Mouse (Mus musculus) forebrain, embryonic 14.5 days (tissue): ENCODE results near the gene Frmpd1. TPM values are rescaled to one million over a fixed set of nuclear protein-coding genes. Genes with fewer than 3 reads are reported as not detected.

Experiments used
- ATAC-seq: fragments of 200-750 bp; cut with Nextera tagmentation; 2 replicates; pipeline ENCODE4 v1.8.0; 2017; ENCODE audit warnings: mild to moderate bottlenecking, moderate library complexity
- DNase-seq: peaks from one replicate; pipeline ENCODE4 v3.0.0-alpha.2; 2015; ENCODE audit warnings: low spot score
- H3K27ac ChIP-seq: fragments of 300-500 bp; sonication (generic); 2 replicates; pipeline ENCODE4 v1.5.1; 2014; ENCODE audit warnings: low read depth, mild to moderate bottlenecking, control low read depth, low read length, moderate library complexity
- H3K27me3 ChIP-seq: fragments of 300-500 bp; sonication (generic); replicated peaks from 2 replicates; pipeline ENCODE4 v1.6.1; 2014; ENCODE audit warnings: low read length, control low read depth, mixed read lengths; ENCODE audit not compliant: control insufficient read depth, insufficient read depth
- H3K36me3 ChIP-seq: fragments of 300-500 bp; sonication (generic); 2 replicates; pipeline ENCODE4 v1.6.1; 2014; ENCODE audit warnings: low read length, control low read depth; ENCODE audit not compliant: control insufficient read depth, insufficient read depth
- H3K4me1 ChIP-seq: fragments of 300-500 bp; sonication (generic); 2 replicates; pipeline ENCODE4 v1.6.1; 2014; ENCODE audit warnings: antibody characterized with exemption, low read length, control low read depth; ENCODE audit not compliant: control insufficient read depth, insufficient read depth
- H3K4me2 ChIP-seq: fragments of 300-500 bp; sonication (generic); 2 replicates; pipeline ENCODE4 v1.6.1; 2014; ENCODE audit warnings: mild to moderate bottlenecking, control low read depth, low read length
- H3K4me3 ChIP-seq: fragments of 300-500 bp; sonication (generic); 2 replicates; pipeline ENCODE4 v1.5.1; 2014; ENCODE audit warnings: low read depth, low read length, control low read depth
- H3K9ac ChIP-seq: fragments of 300-500 bp; sonication (generic); 2 replicates; pipeline ENCODE4 v1.6.1; 2014; ENCODE audit warnings: mild to moderate bottlenecking, low read length, control low read depth, moderate library complexity
- H3K9me3 ChIP-seq: fragments of 300-500 bp; sonication (generic); replicated peaks from 2 replicates; pipeline ENCODE4 v1.6.1; 2016; ENCODE audit warnings: low read length, control low read depth, mixed read lengths; ENCODE audit not compliant: control insufficient read depth
- WGBS: fragments of 180-500 bp; shearing (Covaris S2); extraction: QIAGEN DNeasy Blood & Tissue Kit; methylation state at CpG from one replicate; pipeline ENCODE4 v1.1.7; 2014; 5-methylcytosine and 5-hydroxymethylcytosine counted together
- polyA plus RNA-seq: library from polyadenylated mRNA; unstranded; fragments of >200 nt; fragmentation: Nextera tagmentation; extraction: Ambion mirVana; gene quantifications from 2 replicates; pipeline ENCODE4 v1.2.1, GENCODE M21; 2014

Gene Frmpd1
- 0.25 and 0.62 TPM in 2 replicates for polyA plus RNA-seq

DNA sequence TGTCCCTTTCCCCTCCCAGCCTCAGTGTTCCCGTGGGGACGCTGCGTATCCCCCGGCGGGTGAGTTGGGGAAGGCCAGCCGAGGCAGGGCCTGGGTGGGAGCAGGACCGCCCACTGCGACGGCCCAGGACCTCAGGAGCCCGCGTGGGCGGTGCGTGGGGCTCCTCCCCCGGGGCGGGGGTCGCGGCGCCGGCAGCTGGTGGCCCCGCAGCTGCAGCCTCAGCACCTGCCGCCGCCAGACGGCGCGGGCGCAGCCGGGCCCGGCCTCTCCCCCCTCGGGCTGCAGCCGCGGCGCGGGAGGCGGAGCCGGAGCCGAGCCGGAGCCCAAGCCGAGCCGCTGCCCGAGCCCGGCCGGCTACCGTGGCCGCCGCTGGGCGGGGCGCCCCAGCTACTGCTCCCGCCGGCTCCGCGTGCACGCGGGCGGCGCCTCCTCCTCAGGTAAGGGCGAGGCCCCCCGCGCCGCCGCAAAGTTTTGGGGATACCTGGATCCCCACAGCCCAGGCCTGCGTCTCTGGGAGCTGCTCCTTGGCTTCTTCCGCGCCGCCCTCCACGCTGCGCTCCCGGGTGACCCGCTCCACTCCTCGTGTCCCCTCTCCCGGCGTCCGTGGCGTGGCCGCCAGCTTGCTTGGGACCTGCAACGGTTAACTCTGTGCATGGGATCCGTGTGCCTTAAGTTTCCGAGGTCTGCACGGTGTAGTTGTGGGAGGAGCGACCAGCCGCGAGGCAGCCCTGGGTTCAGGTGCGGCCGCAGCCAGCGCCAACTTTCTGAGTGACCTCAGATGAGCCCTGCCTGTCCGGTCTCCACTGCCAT is at the start of gene Frmpd1:
Gene Frmpd1 (plus strand): TSS at position 355 of the 810 bp plus-strand sequence.
- 1% methylated on average over 56 of the region's 85 CpGs for WGBS
- peak within 1 kb of the TSS; percentile 48 for H3K4me3 ChIP-seq
- peak within 1 kb of the TSS; percentile 99 for H3K4me2 ChIP-seq
- ATAC-seq (peak; percentile 89), DNase-seq (peak; percentile 75)
- H3K27ac ChIP-seq = no peak within 1 kb of the TSS
- no peaks in the 10 kb centered on the region for H3K36me3 ChIP-seq
- no peaks in the 10 kb centered on the region for H3K9me3 ChIP-seq
- H3K27me3 ChIP-seq = peaks cover 10% of the 10 kb centered on the region
- H3K4me1 ChIP-seq = peaks cover 4% of the 10 kb centered on the region; the same call in 1 of the 2 replicates
- H3K9ac ChIP-seq = peak within 1 kb of the TSS; percentile 63

GRCm38 (mm10) chr4:45137636-45138035 is 47.0 kb upstream of the Frmpd1 start:
- Histone ChIP-seq H3K9ac (no peak overlapping the region), H3K4me2 (no peak overlapping the region), H3K27ac (no peak overlapping the region), H3K27me3 (no peaks in the 10 kb centered on the region), H3K4me3 (no peak overlapping the region), H3K9me3 (no peaks in the 10 kb centered on the region), H3K4me1 (no peaks in the 10 kb centered on the region), H3K36me3 (no peaks in the 10 kb centered on the region)
- ATAC-seq (no peak), DNase-seq (no peak)
- 56% methylated on average over 4 of the region's 4 CpGs for WGBS

DNA sequence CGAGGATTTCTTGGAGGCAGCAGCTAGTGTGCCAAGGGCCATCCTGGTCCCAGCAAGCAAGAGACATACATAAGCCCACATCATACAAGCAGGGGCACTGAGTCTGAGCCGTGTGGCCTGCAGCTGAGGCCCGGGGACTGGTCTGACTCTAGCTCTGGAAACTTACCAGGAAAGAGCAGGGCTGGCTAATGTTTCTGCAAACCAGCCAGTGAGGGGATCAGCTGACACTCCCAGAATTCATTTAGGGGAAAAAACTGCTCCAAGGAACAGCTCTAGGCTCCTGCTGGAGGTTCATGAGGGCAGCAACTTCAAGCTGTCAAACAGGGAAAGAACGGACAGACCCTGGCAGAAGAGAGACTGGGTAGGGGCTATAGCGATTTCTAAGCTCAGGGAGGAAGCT is 42.8 kb upstream of the Frmpd1 start:
- 77% methylated on average over 5 of the region's 5 CpGs for WGBS
- ATAC-seq (no peak), DNase-seq (no peak)
- Histone ChIP-seq H3K27me3 (no peaks in the 10 kb centered on the region), H3K4me2 (no peak overlapping the region), H3K9ac (no peak overlapping the region), H3K4me3 (no peak overlapping the region), H3K9me3 (no peaks in the 10 kb centered on the region), H3K27ac (no peak overlapping the region), H3K4me1 (peaks cover 7% of the 10 kb centered on the region), H3K36me3 (no peaks in the 10 kb centered on the region)

GRCm38 (mm10) chr4:45142411-45142810 is 42.3 kb upstream of the Frmpd1 start:
- H3K4me2 ChIP-seq = 0 out of 2 replicates have a peak overlapping the region, but pooled peaks have one; percentile 5
- H3K9ac ChIP-seq = no peak overlapping the region
- WGBS = 27% methylated on average over 11 of the region's 11 CpGs
- peaks cover 7% of the 10 kb centered on the region for H3K4me1 ChIP-seq
- no peaks in the 10 kb centered on the region for H3K36me3 ChIP-seq
- H3K27ac ChIP-seq = no peak overlapping the region
- H3K9me3 ChIP-seq = no peaks in the 10 kb centered on the region
- ATAC-seq (no peak), DNase-seq (peak; percentile 42)
- no peaks in the 10 kb centered on the region for H3K27me3 ChIP-seq
- no peak overlapping the region for H3K4me3 ChIP-seq

GRCm38 (mm10) chr4:45143005-45143404 is 41.7 kb upstream of the Frmpd1 start:
- Histone ChIP-seq H3K4me3 (no peak overlapping the region), H3K27me3 (no peaks in the 10 kb centered on the region), H3K4me2 (no peak overlapping the region), H3K9ac (no peak overlapping the region; the same call in 1 of the 2 replicates), H3K27ac (no peak overlapping the region), H3K36me3 (no peaks in the 10 kb centered on the region), H3K4me1 (peaks cover 7% of the 10 kb centered on the region), H3K9me3 (no peaks in the 10 kb centered on the region)
- no peak for ATAC-seq
- WGBS = 72% methylated on average over 8 of the region's 8 CpGs
- no peak for DNase-seq

GRCm38 (mm10) chr4:45156433-45156832 is 28.2 kb upstream of the Frmpd1 start:
- no peaks in the 10 kb centered on the region for H3K36me3 ChIP-seq
- 87% methylated on average over 3 of the region's 3 CpGs for WGBS
- ATAC-seq = no peak

DNA sequence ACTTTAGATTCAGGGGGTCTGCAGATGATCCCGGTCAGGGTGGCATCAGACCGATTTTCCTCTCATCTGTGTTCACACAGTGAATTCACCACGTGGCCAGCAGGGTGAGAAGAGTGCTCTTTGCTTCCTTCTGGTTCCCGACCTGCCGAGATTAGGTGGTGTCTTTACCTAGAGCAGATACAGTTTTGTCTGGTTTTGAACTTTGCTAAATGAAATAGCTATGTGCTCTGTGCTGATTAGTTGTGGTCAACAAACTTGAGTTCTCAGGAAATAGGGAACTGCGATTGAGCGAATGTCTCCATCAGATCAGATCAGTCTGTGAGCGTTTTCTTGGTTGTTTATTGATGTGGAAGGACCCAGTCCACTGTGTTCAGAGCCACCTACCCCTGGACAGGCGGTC is 26.1 kb upstream of the Frmpd1 start:
- WGBS = 74% methylated on average over 9 of the region's 9 CpGs
- Histone ChIP-seq H3K9me3 (no peaks in the 10 kb centered on the region), H3K4me1 (no peaks in the 10 kb centered on the region), H3K36me3 (no peaks in the 10 kb centered on the region), H3K4me3 (no peak overlapping the region), H3K27me3 (no peaks in the 10 kb centered on the region), H3K27ac (no peak overlapping the region), H3K4me2 (no peak overlapping the region), H3K9ac (no peak overlapping the region)
- no peak for DNase-seq
- no peak for ATAC-seq

More at GRCm38 (mm10) chr4:45156433-45156832, 28.2 kb upstream of the Frmpd1 start:
- Histone ChIP-seq H3K4me2 (no peak overlapping the region), H3K27ac (no peak overlapping the region), H3K4me3 (no peak overlapping the region), H3K4me1 (no peaks in the 10 kb centered on the region), H3K9ac (no peak overlapping the region), H3K27me3 (no peaks in the 10 kb centered on the region), H3K9me3 (no peaks in the 10 kb centered on the region)
- no peak for DNase-seq

DNA sequence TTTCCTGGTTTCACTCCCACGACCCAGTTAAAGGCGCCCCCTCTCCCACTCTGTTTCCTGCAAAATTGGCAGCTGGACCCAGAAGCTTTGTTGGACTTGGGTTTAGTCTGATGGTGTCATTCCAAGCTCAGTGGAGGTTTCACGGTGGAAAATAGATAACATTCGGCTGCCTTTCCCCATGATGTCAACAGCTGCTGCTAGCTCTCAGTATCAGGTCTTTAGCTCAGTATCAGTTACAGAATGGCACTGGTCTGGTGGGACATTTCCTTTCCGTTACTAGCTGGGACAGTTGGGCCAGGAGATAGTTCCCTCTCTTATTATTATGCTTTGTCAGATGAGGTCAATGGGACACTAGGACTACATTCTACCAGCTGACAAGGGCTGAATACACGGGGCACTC is 23.9 kb upstream of the Frmpd1 start:
- DNase-seq (no peak), ATAC-seq (no peak)
- H3K36me3 ChIP-seq = no peaks in the 10 kb centered on the region
- no peaks in the 10 kb centered on the region for H3K4me1 ChIP-seq
- 79% methylated on average over 6 of the region's 6 CpGs for WGBS
- H3K9me3 ChIP-seq = no peaks in the 10 kb centered on the region
- no peak overlapping the region for H3K9ac ChIP-seq
- no peaks in the 10 kb centered on the region for H3K27me3 ChIP-seq
- no peak overlapping the region for H3K27ac ChIP-seq
- no peak overlapping the region for H3K4me3 ChIP-seq
- H3K4me2 ChIP-seq = no peak overlapping the region

- DNase-seq = peak; percentile 60
- 13% methylated on average over 1 of the region's 1 CpGs for WGBS
- H3K27ac ChIP-seq = no peak overlapping the region
Observed at GRCm38 (mm10) chr4:45163711-45164110, 21.0 kb upstream of the Frmpd1 start.

More at GRCm38 (mm10) chr4:45163711-45164110, 21.0 kb upstream of the Frmpd1 start:
- H3K4me1 ChIP-seq = no peaks in the 10 kb centered on the region
- H3K36me3 ChIP-seq = no peaks in the 10 kb centered on the region
- H3K9me3 ChIP-seq = no peaks in the 10 kb centered on the region
- no peak overlapping the region for H3K4me3 ChIP-seq
- H3K9ac ChIP-seq = no peak overlapping the region
- H3K4me2 ChIP-seq = no peak overlapping the region
- H3K27me3 ChIP-seq = no peaks in the 10 kb centered on the region
- ATAC-seq = no peak
